Mouse (Mus musculus): Measurements from ENCODE around the gene Jmjd6. TPM values are rescaled to one million over a fixed set of nuclear protein-coding genes. Genes with fewer than 3 reads are reported as not detected.

Gene Jmjd6
- polyA plus RNA-seq, 1 experiment: not detected

DNA sequence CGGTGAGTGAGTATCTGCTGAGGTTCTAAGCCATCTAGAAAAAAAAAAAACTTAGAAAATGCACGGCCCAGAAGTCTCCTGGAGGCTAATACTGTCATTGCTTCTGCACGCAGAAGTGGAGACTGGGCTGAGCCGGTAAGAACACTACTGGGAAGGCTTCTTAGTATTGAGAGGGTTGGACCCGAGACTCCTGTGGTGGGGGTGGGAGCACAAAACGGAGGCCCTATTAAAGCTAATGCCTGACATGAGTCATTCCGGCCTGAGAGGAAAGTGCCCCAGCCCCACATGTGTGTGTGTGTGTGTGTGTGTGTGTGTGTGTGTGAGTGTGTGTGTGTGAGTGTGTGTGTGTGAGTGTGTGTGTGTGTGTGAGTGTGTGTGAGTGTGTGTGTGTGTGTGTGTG, 36.1 kb downstream of the Jmjd6 start:
- no peak overlapping the region for H3K4me3 ChIP-seq (ENCODE audit: insufficient read depth, low read depth, low read length)
- TF ChIP-seq POLR2A (IDR thresholded peaks at IDR 0.05; ENCODE audit: insufficient read depth, low read depth, low read length) (no peak), CTCF (IDR thresholded peaks at IDR 0.05; ENCODE audit: insufficient read depth, low read depth, low read length) (no peak)
- 26% methylated on average over 7 of the region's 7 CpGs for WGBS
- no peak overlapping the region for H3K27ac ChIP-seq (ENCODE audit: insufficient read depth, low read depth, low read length)
- H3K4me1 ChIP-seq (ENCODE audit: control insufficient read depth, insufficient read depth, low read length): peaks cover 28% of the 10 kb centered on the region

DNA sequence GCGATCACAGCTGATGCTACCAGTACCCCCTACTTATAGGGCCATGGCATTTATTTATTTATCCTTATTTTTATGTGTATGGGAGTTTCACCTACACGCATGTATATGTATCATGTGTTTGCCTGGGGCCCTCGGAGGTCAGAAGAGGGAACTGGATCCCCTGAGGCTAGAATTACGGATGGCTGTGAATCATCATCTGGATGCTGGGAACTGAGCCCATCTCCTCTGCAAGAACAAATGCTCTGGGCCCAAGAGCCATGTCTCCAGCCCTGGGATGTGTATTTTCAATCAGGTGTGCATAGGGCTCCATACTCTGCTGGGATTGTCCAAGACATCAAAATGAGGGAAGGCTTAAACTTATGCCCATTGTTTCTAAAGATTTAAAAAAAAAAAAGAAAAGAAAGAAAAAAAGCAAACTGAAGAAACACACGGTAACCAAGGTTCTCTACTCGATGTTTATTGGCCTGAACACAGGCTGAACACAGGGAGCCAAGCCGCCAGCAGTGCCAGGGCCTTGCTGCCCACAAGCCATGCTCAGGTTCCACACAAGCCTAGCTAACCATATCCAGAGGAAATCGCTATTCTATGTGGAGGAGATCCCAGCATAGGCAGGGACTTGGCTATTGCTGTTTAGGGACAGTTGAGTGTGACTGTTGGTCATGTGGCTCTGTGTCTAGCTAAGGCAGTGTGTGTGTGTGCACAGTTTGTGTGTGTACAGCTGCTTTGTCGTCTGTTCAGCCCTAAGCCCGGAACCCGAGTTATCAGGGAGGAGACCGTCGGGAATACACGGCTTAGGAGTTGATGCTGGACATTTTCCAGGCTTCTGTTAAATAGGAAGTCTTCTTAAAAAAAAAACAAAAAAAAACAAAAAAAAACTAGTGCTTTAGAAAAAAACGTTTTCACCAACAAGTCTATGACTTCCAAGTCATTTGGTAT, 36.8 kb downstream of the Jmjd6 start:
- H3K27ac ChIP-seq (ENCODE audit: insufficient read depth, low read depth, low read length): no peak overlapping the region
- peaks cover 24% of the 10 kb centered on the region for H3K4me1 ChIP-seq (ENCODE audit: control insufficient read depth, insufficient read depth, low read length)
- TF ChIP-seq POLR2A (IDR thresholded peaks at IDR 0.05; ENCODE audit: insufficient read depth, low read depth, low read length): no peak
- no peak for TF ChIP-seq CTCF (IDR thresholded peaks at IDR 0.05; ENCODE audit: insufficient read depth, low read depth, low read length)
- WGBS: 55% methylated on average over 15 of the region's 15 CpGs
- H3K4me3 ChIP-seq (ENCODE audit: insufficient read depth, low read depth, low read length): no peak overlapping the region

DNA sequence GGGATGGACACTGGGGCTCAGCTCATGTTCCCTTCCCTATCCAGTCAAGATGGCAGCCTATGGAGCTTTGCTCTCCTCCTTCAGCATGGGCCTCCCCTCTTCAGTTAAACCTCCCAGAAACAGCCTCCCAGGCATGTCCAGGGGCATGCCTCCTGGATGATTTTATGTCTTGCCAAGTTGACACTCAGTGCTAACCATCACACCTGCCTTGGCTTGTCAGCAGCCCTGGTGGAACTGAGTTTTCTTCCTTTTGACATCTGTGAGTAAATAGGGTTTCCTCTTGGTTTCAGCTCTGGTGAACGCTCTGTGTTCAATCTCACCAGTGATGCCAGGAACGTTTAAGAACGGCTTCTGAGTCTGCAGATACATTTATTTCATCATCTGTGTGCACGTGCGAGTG, 40.5 kb downstream of the Jmjd6 start:
- H3K4me3 ChIP-seq (ENCODE audit: insufficient read depth, low read depth, low read length): no peak overlapping the region
- no peak for TF ChIP-seq POLR2A (IDR thresholded peaks at IDR 0.05; ENCODE audit: insufficient read depth, low read depth, low read length)
- TF ChIP-seq CTCF (IDR thresholded peaks at IDR 0.05; ENCODE audit: insufficient read depth, low read depth, low read length): no peak
- H3K27ac ChIP-seq (ENCODE audit: insufficient read depth, low read depth, low read length): no peak overlapping the region
- H3K4me1 ChIP-seq (ENCODE audit: control insufficient read depth, insufficient read depth, low read length): peaks cover 4% of the 10 kb centered on the region; the same call in 1 of the 2 replicates
- 88% methylated on average over 5 of the region's 5 CpGs for WGBS

DNA sequence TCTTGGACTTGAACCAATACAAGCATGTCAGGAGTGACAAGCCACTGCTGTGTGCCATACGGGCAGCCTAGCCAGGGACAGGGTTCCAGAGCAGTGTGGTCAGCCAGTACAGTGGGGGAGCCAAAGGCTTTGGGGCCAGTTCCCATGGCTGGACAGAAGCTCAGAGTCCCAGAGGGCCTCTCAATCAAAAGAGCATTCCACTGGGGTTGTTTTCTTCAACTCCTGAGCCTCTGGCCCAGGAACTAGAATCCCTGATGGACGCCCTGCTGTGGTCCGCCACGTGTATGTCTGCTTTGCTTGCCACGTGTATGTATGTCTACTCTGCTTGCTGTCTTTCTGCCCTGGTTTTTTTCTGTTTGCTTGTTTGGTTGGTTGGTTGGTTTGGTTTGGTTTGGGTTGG, 42.1 kb downstream of the Jmjd6 start:
- H3K27ac ChIP-seq (ENCODE audit: insufficient read depth, low read depth, low read length): no peak overlapping the region

DNA sequence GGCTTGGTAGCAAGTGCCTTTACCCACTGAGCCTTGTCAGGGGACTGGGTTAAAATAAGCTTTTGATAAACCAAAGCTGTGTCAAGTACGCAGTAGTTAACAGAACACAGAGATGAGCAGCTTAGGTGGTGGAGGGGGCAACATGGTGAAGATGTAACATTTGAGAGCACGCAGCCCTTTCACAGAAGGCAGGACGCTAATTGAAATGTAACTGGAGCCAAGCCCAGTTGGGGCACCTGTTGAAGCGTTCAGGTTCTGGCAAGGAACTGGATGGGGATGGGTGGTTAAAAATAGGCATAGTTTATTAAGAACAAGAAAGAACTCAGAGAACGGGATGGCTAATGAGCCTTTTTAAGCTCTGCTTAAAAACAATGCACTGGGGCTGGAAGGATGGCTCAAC, 43.9 kb downstream of the Jmjd6 start:
- no peak overlapping the region for H3K4me3 ChIP-seq (ENCODE audit: insufficient read depth, low read depth, low read length)
- TF ChIP-seq POLR2A (IDR thresholded peaks at IDR 0.05; ENCODE audit: insufficient read depth, low read depth, low read length): no peak
- TF ChIP-seq CTCF (IDR thresholded peaks at IDR 0.05; ENCODE audit: insufficient read depth, low read depth, low read length): no peak
- no peak overlapping the region for H3K27ac ChIP-seq (ENCODE audit: insufficient read depth, low read depth, low read length)
- H3K4me1 ChIP-seq (ENCODE audit: control insufficient read depth, insufficient read depth, low read length): no peaks in the 10 kb centered on the region
- 48% methylated on average over 5 of the region's 5 CpGs for WGBS

More for the DNA sequence above, 42.1 kb downstream of the Jmjd6 start:
- Histone ChIP-seq H3K4me1 (ENCODE audit: control insufficient read depth, insufficient read depth, low read length) (no peaks in the 10 kb centered on the region), H3K4me3 (ENCODE audit: insufficient read depth, low read depth, low read length) (no peak overlapping the region)
- TF ChIP-seq POLR2A (IDR thresholded peaks at IDR 0.05; ENCODE audit: insufficient read depth, low read depth, low read length) (no peak), CTCF (IDR thresholded peaks at IDR 0.05; ENCODE audit: insufficient read depth, low read depth, low read length) (no peak)
- 57% methylated on average over 5 of the region's 5 CpGs for WGBS

Other genes starting within 250 kb of the Jmjd6 start
- gene Rhbdf2, start 216.4 kb downstream of the Jmjd6 start, polyA plus RNA-seq (2012; ENCODE audit: insufficient read depth, insufficient read length, low replicate concordance, missing spikeins): not detected in 2 replicates
- not detected in 2 replicates for gene Prcd, start 189.9 kb downstream of the Jmjd6 start, polyA plus RNA-seq (2012; ENCODE audit: insufficient read depth, insufficient read length, low replicate concordance, missing spikeins)
- gene Cygb, start 189.1 kb downstream of the Jmjd6 start, polyA plus RNA-seq (2012; ENCODE audit: insufficient read depth, insufficient read length, low replicate concordance, missing spikeins): not detected in 2 replicates
- gene St6galnac1, start 67.9 kb downstream of the Jmjd6 start, polyA plus RNA-seq (2012; ENCODE audit: insufficient read depth, insufficient read length, low replicate concordance, missing spikeins): not detected in 2 replicates
- not detected in 2 replicates for gene Mxra7, start 15.4 kb downstream of the Jmjd6 start, polyA plus RNA-seq (2012; ENCODE audit: insufficient read depth, insufficient read length, low replicate concordance, missing spikeins)
- not detected in 2 replicates for gene Mettl23, start 171 bp downstream of the Jmjd6 start, polyA plus RNA-seq (2012; ENCODE audit: insufficient read depth, insufficient read length, low replicate concordance, missing spikeins)
- not detected in 2 replicates for gene Mfsd11, start 9.0 kb upstream of the Jmjd6 start, polyA plus RNA-seq (2012; ENCODE audit: insufficient read depth, insufficient read length, low replicate concordance, missing spikeins)
- not detected in 2 replicates for gene Srsf2, start 9.6 kb upstream of the Jmjd6 start, polyA plus RNA-seq (2012; ENCODE audit: insufficient read depth, insufficient read length, low replicate concordance, missing spikeins)
- gene Mgat5b, start 75.4 kb upstream of the Jmjd6 start, polyA plus RNA-seq (2012; ENCODE audit: insufficient read depth, insufficient read length, low replicate concordance, missing spikeins): not detected in 2 replicates